Mouse (Mus musculus) limb, embryonic 14.5 days (tissue): Measurements from ENCODE around the gene Dlst. TPM values are rescaled to one million over a fixed set of nuclear protein-coding genes. Genes with fewer than 3 reads are reported as not detected.

ENCODE experiments used
- ATAC-seq: fragments of 200-750 bp; cut with Nextera tagmentation; 2 replicates; pipeline ENCODE4 v1.8.0; 2017; ENCODE audit warnings: low read depth, moderate number of reproducible peaks, moderate TSS enrichment; ENCODE audit not compliant: low FRiP score
- DNase-seq: peaks from one replicate; pipeline ENCODE4 v3.0.0-alpha.2; 2015; ENCODE audit warnings: low spot score
- H3K27ac ChIP-seq: fragments of 300-500 bp; sonication (generic); replicated peaks from 2 replicates; pipeline ENCODE4 v1.5.1; 2014; ENCODE audit warnings: low read depth, mild to moderate bottlenecking, low read length, moderate library complexity, mixed read lengths
- H3K27me3 ChIP-seq: fragments of 300-500 bp; sonication (generic); 2 replicates; pipeline ENCODE4 v1.6.1; 2014; ENCODE audit warnings: low read length, mixed read lengths; ENCODE audit not compliant: control insufficient read depth, insufficient read depth
- H3K36me3 ChIP-seq: fragments of 300-500 bp; sonication (generic); 2 replicates; pipeline ENCODE4 v1.6.1; 2014; ENCODE audit warnings: mild to moderate bottlenecking, low read length, moderate library complexity, mixed read lengths; ENCODE audit not compliant: control insufficient read depth, insufficient read depth
- H3K4me1 ChIP-seq: fragments of 300-500 bp; sonication (generic); 2 replicates; pipeline ENCODE4 v1.6.1; 2014; ENCODE audit warnings: antibody characterized with exemption, low read length, mixed read lengths; ENCODE audit not compliant: control insufficient read depth, insufficient read depth
- H3K4me2 ChIP-seq: fragments of 300-500 bp; sonication (generic); replicated peaks from 2 replicates; pipeline ENCODE4 v1.6.1; 2014; ENCODE audit warnings: low read depth, mild to moderate bottlenecking, low read length, moderate library complexity; ENCODE audit not compliant: severe bottlenecking
- H3K4me3 ChIP-seq: fragments of 300-500 bp; sonication (generic); replicated peaks from 2 replicates; pipeline ENCODE4 v1.5.1; 2014; ENCODE audit warnings: low read length
- H3K9ac ChIP-seq: fragments of 300-500 bp; sonication (generic); 2 replicates; pipeline ENCODE4 v1.6.1; 2014; ENCODE audit warnings: mild to moderate bottlenecking, low read depth, low read length, moderate library complexity; ENCODE audit not compliant: severe bottlenecking
- H3K9me3 ChIP-seq: fragments of 300-500 bp; sonication (generic); 2 replicates; pipeline ENCODE4 v1.6.1; 2016; ENCODE audit warnings: low read length; ENCODE audit not compliant: control insufficient read depth
- POLR2A ChIP-seq: fragments of 200-500 bp; IDR thresholded peaks from 2 replicates; pipeline ENCODE4 v1.8.0; 2012; ENCODE audit warnings: inconsistent platforms, mild to moderate bottlenecking, moderate library complexity, borderline replicate concordance; ENCODE audit not compliant: insufficient read depth, insufficient read length; ENCODE audit errors: extremely low read depth
- WGBS: fragments of 180-500 bp; shearing (Covaris S2); extraction: QIAGEN DNeasy Blood & Tissue Kit; methylation state at CpG from one replicate; pipeline ENCODE4 v1.1.7; 2014; 5-methylcytosine and 5-hydroxymethylcytosine counted together
- polyA plus RNA-seq, 2 experiments: library from polyadenylated mRNA; depleted of rRNA in 1 of 2; stranded (reverse) in 1 of 2; unstranded in 1 of 2; fragments of >200 nt; fragmentation: Nextera tagmentation in 1 of 2; extraction: Ambion mirVana in 1 of 2; gene quantifications; 2 replicates each; pipeline versions ENCODE4 v1.2.1 to v1.2.3; 2012 to 2014

Gene Dlst
- polyA plus RNA-seq, 2 experiments: 99.0 to 168 TPM

DNA sequence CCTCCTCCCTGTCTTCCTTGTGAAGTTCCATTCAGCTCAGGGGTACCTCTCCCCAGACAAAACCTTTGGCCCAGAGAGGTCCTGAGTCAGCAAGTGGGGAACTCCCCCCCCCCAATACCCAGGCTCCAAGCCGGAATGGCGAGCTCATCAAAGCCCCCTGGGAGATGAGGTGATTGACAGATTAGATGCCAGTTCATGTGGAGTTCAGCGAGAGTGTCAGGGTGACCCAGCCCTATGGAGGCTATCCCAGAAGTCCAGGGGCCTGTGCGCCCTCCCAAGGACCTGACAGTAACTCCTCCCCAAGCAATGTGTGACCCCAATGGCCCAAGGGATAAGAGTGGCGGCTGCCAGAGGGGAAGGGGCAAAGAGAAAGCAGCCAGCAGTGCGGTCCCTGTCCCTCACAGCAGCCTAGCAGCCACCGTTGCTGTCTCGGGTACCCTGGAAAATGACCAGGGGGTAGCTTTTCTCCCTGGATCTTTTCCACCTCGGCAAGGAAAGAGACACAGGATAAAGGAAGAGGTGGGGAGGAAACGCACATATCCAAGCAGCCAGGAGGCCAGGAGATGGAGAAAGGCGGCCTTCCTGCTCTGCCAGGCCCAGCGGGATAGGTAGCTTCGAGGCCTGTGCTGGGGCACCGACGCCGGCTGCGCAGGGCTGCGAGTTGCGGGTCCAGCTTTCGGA lies 39.8 kb downstream of the Dlst start:
- ATAC-seq: no peak
- Histone ChIP-seq H3K4me2 (peak overlapping the region; percentile 25; the same call in 1 of the 2 replicates), H3K27ac (no peak overlapping the region), H3K27me3 (peaks cover 16% of the 10 kb centered on the region; the same call in 1 of the 2 replicates), H3K4me3 (0 out of 2 replicates have a peak overlapping the region, but pooled peaks have one; percentile 15), H3K36me3 (no peaks in the 10 kb centered on the region), H3K9ac (no peak overlapping the region), H3K9me3 (no peaks in the 10 kb centered on the region), H3K4me1 (no peaks in the 10 kb centered on the region)
- WGBS: 15% methylated on average over 19 of the region's 20 CpGs
- no peak for DNase-seq
- TF ChIP-seq POLR2A: no peak

DNA sequence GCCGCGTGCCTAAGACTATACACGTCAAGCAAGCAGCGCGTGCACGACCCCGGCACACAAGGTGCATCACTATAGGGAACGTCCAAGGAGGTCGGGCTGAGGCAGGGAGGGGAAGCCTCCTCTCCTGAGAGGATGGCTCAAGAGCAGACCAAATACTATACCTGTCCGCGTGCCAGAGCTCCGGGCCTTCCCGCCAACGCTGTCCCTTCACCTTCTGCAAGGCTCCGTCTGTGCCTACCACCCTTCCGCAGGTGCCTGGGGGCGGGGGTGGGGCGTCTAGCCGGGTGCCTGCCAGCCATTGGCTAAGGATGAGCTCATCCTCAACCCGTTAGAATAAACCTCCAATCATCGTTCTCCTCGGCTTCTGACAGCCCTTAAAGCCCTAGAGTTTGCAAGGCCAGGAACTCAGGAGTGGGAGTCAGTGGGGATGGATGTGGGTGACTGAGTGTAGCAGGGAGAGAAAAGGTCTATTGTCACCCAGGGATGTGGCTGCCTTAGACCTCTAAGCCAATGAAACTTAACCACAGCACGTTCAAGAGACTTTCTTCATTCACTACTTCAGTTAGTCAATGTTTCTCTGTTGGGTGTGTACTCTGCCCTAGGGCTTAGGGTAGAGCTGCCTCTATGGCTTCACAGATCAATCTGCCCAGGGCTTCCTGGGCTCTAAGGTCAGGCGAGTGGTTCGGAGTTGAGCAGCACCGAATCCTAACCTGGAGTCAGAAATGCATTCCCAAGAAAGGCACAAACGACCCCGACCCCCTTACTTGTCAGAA lies 40.6 kb downstream of the Dlst start, which contains the start of gene Rps6kl1:
TSS of gene Rps6kl1 (minus strand) at position 263 of the 773 bp plus-strand sequence.
- WGBS: 20% methylated on average over 21 of the region's 28 CpGs
- peak within 1 kb of the TSS; percentile 25; the same call in 1 of the 2 replicates for H3K4me2 ChIP-seq
- no peak for DNase-seq
- peak; percentile 42; the same call in 1 of the 2 replicates for ATAC-seq
- peaks cover 16% of the 10 kb centered on the region; the same call in 1 of the 2 replicates for H3K27me3 ChIP-seq
- H3K4me1 ChIP-seq: no peaks in the 10 kb centered on the region
- H3K27ac ChIP-seq: no peak within 1 kb of the TSS
- no peaks in the 10 kb centered on the region for H3K9me3 ChIP-seq
- no peak within 1 kb of the TSS for H3K9ac ChIP-seq
- H3K36me3 ChIP-seq: no peaks in the 10 kb centered on the region
- no peak for TF ChIP-seq POLR2A
- 0 out of 2 replicates have a peak within 1 kb of the TSS, but pooled peaks have one; percentile 15 for H3K4me3 ChIP-seq

DNA sequence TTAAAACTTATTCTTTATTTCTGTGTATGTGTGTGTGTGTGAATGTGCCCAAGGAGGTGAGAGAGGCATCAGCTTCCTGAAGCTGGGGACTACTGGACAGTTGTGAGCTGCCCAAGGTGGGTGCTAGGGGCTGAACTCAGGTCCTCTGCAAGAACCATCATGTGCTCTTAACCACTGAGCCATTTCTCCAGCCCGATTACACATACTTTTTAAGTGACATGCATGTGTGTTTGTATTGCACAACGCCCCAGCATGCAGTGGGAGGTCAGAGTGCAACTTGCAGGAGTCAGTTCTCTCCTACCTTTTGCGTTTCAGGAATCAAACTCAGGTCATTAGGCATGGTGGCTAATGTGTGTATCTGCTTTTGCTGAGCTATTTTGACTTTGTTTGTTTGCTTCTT lies 42.4 kb downstream of the Dlst start:
- DNase-seq: no peak
- no peak overlapping the region for H3K9ac ChIP-seq
- 73% methylated on average over 3 of the region's 3 CpGs for WGBS
- H3K27me3 ChIP-seq: peaks cover 16% of the 10 kb centered on the region; the same call in 1 of the 2 replicates
- no peak overlapping the region for H3K4me3 ChIP-seq
- TF ChIP-seq POLR2A: no peak
- H3K4me1 ChIP-seq: no peaks in the 10 kb centered on the region
- H3K36me3 ChIP-seq: no peaks in the 10 kb centered on the region
- H3K27ac ChIP-seq: no peak overlapping the region
- no peaks in the 10 kb centered on the region for H3K9me3 ChIP-seq
- no peak for ATAC-seq
- H3K4me2 ChIP-seq: no peak overlapping the region

DNA sequence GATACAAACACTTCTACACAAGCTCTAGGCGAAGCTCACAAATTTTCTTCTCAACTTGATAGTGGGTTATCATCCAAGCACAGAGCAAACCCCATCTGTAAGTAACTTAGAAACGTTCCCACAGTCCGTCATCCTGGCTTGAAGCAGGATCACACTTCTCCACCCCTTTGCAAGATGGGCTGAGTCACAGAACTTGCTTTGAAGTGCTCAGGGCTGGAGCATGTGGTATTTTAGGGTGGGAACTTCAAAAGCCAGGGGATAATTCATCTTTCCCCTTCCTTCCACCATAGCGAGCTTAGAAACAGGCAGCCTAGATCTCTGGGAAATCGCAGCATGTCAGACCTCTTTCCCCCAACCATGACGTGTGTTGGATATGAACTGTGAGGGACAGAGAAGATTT lies 45.7 kb downstream of the Dlst start:
- ATAC-seq: no peak
- Histone ChIP-seq H3K9ac (no peak overlapping the region), H3K4me2 (no peak overlapping the region), H3K4me1 (no peaks in the 10 kb centered on the region), H3K27me3 (peaks cover 4% of the 10 kb centered on the region; the same call in 1 of the 2 replicates), H3K4me3 (no peak overlapping the region), H3K27ac (0 out of 2 replicates have a peak overlapping the region, but pooled peaks have one; percentile 38), H3K9me3 (no peaks in the 10 kb centered on the region), H3K36me3 (no peaks in the 10 kb centered on the region)
- DNase-seq: no peak
- TF ChIP-seq POLR2A: no peak
- WGBS: 10% methylated on average over 6 of the region's 6 CpGs

DNA sequence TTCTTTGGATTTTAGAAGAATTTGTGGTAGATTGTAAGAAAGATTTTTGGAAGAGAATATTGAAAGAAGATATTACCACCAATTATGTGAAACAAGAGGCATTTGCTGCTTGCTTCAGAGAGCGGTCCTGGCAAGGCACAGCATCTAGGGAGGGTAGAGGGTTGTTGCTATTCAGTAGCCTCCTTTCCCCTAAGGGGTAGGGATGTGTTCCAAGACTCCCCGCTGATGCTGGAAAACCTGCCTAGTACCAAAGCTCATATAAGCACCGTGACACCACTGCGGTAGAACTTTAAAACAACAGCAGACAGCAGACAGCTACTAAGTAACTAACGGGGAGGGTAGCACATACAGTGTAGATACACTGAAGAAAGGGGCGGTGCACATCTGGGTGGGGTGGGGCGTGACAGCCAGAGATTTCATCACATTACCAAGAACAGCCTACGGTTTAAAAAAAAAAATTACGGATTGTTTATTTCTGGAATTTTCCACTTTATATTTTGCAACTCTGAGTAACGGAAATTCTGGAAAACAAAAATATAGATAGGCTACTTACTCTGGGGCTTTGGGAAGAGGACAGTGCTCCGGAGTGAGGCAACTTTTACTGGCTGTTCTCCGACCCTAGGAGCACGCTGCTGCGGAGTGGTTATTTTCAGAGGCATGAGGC lies 47.3 kb downstream of the Dlst start:
- H3K36me3 ChIP-seq: no peaks in the 10 kb centered on the region
- no peak overlapping the region for H3K9ac ChIP-seq
- DNase-seq (no peak), ATAC-seq (no peak)
- H3K4me3 ChIP-seq: no peak overlapping the region
- H3K9me3 ChIP-seq: no peaks in the 10 kb centered on the region
- H3K4me2 ChIP-seq: no peak overlapping the region
- 86% methylated on average over 14 of the region's 14 CpGs for WGBS
- H3K27me3 ChIP-seq: no peaks in the 10 kb centered on the region
- no peaks in the 10 kb centered on the region for H3K4me1 ChIP-seq
- no peak overlapping the region for H3K27ac ChIP-seq
- no peak for TF ChIP-seq POLR2A
